Mouse (Mus musculus) heart, embryonic 14.5 days (tissue): ENCODE measurements around the gene Asic2. TPM values are rescaled to one million over a fixed set of nuclear protein-coding genes. Genes with fewer than 3 reads are reported as not detected.

Experiments
- ATAC-seq: fragments of 200-750 bp; cut with Nextera tagmentation; 2 replicates; pipeline ENCODE4 v1.8.0; 2017; ENCODE audit warnings: low read depth, moderate TSS enrichment; ENCODE audit not compliant: insufficient number of reproducible peaks, insufficient read depth, low FRiP score
- H3K27ac ChIP-seq, 2 experiments: fragments of 200-500 bp in 1 of 2; fragments of 300-500 bp in 1 of 2; sonication (generic) in 1 of 2; replicated peaks in 1 of 2; 2 replicates each; pipeline ENCODE4 v1.5.1; 2012 to 2014; ENCODE audit warnings: low read depth in 2 of 2, low read length in 2 of 2, control low read depth in 1 of 2, mild to moderate bottlenecking in 1 of 2, mixed read lengths in 1 of 2; ENCODE audit not compliant: control insufficient read depth in 1 of 2, insufficient read depth in 1 of 2
- H3K27me3 ChIP-seq: fragments of 300-500 bp; sonication (generic); 2 replicates; pipeline ENCODE4 v1.6.1; 2014; ENCODE audit warnings: mild to moderate bottlenecking, low read length, control low read depth; ENCODE audit not compliant: control insufficient read depth, insufficient read depth
- H3K36me3 ChIP-seq: fragments of 300-500 bp; sonication (generic); 2 replicates; pipeline ENCODE4 v1.6.1; 2014; ENCODE audit warnings: mild to moderate bottlenecking, control low read depth, low read length, mixed read lengths; ENCODE audit not compliant: control insufficient read depth, insufficient read depth
- H3K4me1 ChIP-seq, 2 experiments: fragments of 200-500 bp in 1 of 2; fragments of 300-500 bp in 1 of 2; sonication (generic) in 1 of 2; 2 replicates each; pipeline ENCODE4 v1.6.1; 2012 to 2014; ENCODE audit warnings: low read length in 2 of 2, control low read depth in 1 of 2, mixed read lengths in 1 of 2; ENCODE audit not compliant: control insufficient read depth in 2 of 2, insufficient read depth in 2 of 2
- H3K4me2 ChIP-seq: fragments of 300-500 bp; sonication (generic); 2 replicates; pipeline ENCODE4 v1.6.1; 2014; ENCODE audit warnings: mild to moderate bottlenecking, low read length
- H3K4me3 ChIP-seq, 2 experiments: fragments of 200-500 bp in 1 of 2; fragments of 300-500 bp in 1 of 2; sonication (generic) in 1 of 2; 2 replicates each; pipeline ENCODE4 v1.5.1; 2012 to 2014; ENCODE audit warnings: low read length in 2 of 2, mild to moderate bottlenecking in 2 of 2, control low read depth in 1 of 2, low read depth in 1 of 2, moderate library complexity in 1 of 2; ENCODE audit not compliant: control insufficient read depth in 1 of 2, insufficient read depth in 1 of 2
- H3K9ac ChIP-seq: fragments of 300-500 bp; sonication (generic); 2 replicates; pipeline ENCODE4 v1.6.1; 2014; ENCODE audit warnings: mild to moderate bottlenecking, low read length
- H3K9me3 ChIP-seq: fragments of 300-500 bp; sonication (generic); 2 replicates; pipeline ENCODE4 v1.6.1; 2016; ENCODE audit warnings: low read length, control low read depth; ENCODE audit not compliant: control insufficient read depth
- WGBS: fragments of 180-500 bp; shearing (Covaris S2); extraction: QIAGEN DNeasy Blood & Tissue Kit; methylation state at CpG from one replicate; pipeline ENCODE4 v1.1.7; 2014; 5-methylcytosine and 5-hydroxymethylcytosine counted together
- polyA plus RNA-seq: library from polyadenylated mRNA; unstranded; fragments of >200 nt; fragmentation: Nextera tagmentation; extraction: Ambion mirVana; gene quantifications from 2 replicates; pipeline ENCODE4 v1.2.1, GENCODE M21; 2014

Gene Asic2
- polyA plus RNA-seq, 1 experiment from 2014 or later, result not detected

GRCm38 (mm10) chr11:81597601-81598000 lies 370.7 kb downstream of the Asic2 start:
- H3K4me2 ChIP-seq, result no peak overlapping the region
- no peak for ATAC-seq
- 86% methylated on average over 5 of the region's 5 CpGs for WGBS
- H3K4me1 ChIP-seq, result peaks cover 9 to 12% of the 10 kb centered on the region in 2 experiments; a peak in 3 of 4 replicates
- no peaks in the 10 kb centered on the region for H3K36me3 ChIP-seq
- H3K9ac ChIP-seq, result no peak overlapping the region
- no peaks in the 10 kb centered on the region for H3K9me3 ChIP-seq
- no peak overlapping the region for H3K27ac ChIP-seq
- no peak overlapping the region for H3K4me3 ChIP-seq
- 0 out of 2 replicates have a peak, but pooled peaks cover 1% of the 10 kb centered on the region for H3K27me3 ChIP-seq

DNA sequence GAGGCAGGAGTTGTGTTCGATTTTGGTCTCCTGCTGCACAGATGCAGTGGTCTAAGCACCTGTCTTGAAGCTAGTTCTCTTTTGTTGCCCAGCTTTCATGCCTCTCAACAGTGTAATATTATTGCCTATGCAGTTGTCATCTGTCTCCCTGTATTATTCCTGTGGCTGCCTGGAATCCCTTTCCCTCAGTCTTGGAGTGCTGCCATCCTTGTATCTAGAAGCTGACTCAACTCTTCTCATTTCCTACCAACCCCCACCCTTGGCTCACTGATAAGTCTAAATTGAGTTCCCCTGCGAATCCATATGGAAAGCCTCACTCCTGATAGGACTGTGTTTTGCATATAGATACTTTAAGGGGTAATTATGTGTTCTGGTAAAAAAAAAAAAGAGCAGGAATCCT lies 373.0 kb downstream of the Asic2 start:
- Histone ChIP-seq H3K4me2 (no peak overlapping the region), H3K4me3 (no peak overlapping the region), H3K27me3 (0 out of 2 replicates have a peak, but pooled peaks cover 3% of the 10 kb centered on the region), H3K9me3 (no peaks in the 10 kb centered on the region), H3K9ac (no peak overlapping the region), H3K4me1 (peaks cover 9 to 12% of the 10 kb centered on the region in 2 experiments; a peak in 3 of 4 replicates), H3K36me3 (no peaks in the 10 kb centered on the region), H3K27ac (no peak overlapping the region)
- WGBS, result 38% methylated on average over 2 of the region's 2 CpGs
- no peak for ATAC-seq

- WGBS, result 80% methylated on average over 5 of the region's 5 CpGs
- Histone ChIP-seq H3K9ac (no peak overlapping the region), H3K4me2 (no peak overlapping the region), H3K36me3 (no peaks in the 10 kb centered on the region), H3K27me3 (0 out of 2 replicates have a peak, but pooled peaks cover 3% of the 10 kb centered on the region), H3K9me3 (no peaks in the 10 kb centered on the region), H3K4me1 (peaks cover 13 to 20% of the 10 kb centered on the region in 2 experiments; a peak in 3 of 4 replicates), H3K27ac (no peak overlapping the region), H3K4me3 (no peak overlapping the region)
- no peak for ATAC-seq
These were observed 375.5 kb downstream of the Asic2 start for GRCm38 (mm10) chr11:81592776-81593175.

DNA sequence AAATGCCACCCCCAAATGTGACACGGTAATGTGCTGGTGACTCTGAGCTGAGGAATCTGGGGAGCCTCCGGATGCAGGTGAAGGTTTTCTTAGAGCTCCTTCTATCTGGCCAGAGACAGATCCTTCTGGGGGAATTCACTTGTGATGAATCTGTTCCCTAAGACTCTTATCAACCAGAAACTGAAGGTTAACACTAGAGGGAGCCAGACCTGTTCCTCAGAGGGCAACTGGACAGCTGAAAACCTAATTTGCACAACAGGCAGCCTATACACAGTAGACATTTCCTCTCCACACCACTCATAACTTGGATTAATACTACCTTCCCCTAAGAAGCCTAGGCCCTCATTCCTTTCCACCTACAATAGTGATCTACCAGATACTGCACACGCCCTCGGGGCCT lies 377.3 kb downstream of the Asic2 start:
- 74% methylated on average over 4 of the region's 4 CpGs for WGBS
- Histone ChIP-seq H3K27me3 (0 out of 2 replicates have a peak, but pooled peaks cover 3% of the 10 kb centered on the region), H3K36me3 (no peaks in the 10 kb centered on the region), H3K27ac (no peak overlapping the region), H3K9me3 (no peaks in the 10 kb centered on the region), H3K9ac (no peak overlapping the region), H3K4me3 (no peak overlapping the region), H3K4me2 (no peak overlapping the region), H3K4me1 (peaks cover 12 to 20% of the 10 kb centered on the region in 2 experiments; a peak in 3 of 4 replicates)
- no peak for ATAC-seq

DNA sequence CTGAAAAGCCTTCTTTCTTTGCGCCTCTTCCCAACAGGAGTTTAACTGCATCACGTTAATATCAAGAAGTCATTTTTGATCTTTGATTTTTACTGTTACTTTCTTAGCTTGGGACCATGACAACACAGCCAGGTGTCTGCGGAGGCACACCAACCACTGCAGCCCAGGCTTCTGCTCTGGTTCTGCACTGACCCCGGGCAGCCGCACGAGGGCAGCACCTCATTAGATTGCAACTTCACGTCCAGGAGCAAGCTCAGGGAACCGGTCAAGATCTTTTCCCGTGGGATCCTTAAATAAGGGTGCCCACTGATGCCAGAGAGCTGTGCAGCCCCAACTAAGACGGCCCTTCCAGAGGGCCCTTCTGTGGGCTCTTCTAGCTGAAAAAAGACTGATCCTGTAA lies 379.6 kb downstream of the Asic2 start:
- peaks cover 4 to 9% of the 10 kb centered on the region in 2 experiments; a peak in 3 of 4 replicates for H3K4me1 ChIP-seq
- H3K27ac ChIP-seq, result no peak overlapping the region
- 10% methylated on average over 10 of the region's 10 CpGs for WGBS
- 0 out of 2 replicates have a peak, but pooled peaks cover 3% of the 10 kb centered on the region for H3K27me3 ChIP-seq
- H3K4me2 ChIP-seq, result peak overlapping the region; percentile 31
- no peak overlapping the region for H3K9ac ChIP-seq
- no peak overlapping the region for H3K4me3 ChIP-seq
- H3K36me3 ChIP-seq, result no peaks in the 10 kb centered on the region
- H3K9me3 ChIP-seq, result no peaks in the 10 kb centered on the region
- no peak for ATAC-seq

- Histone ChIP-seq H3K4me2 (peak overlapping the region; percentile 31), H3K27me3 (0 out of 2 replicates have a peak, but pooled peaks cover 3% of the 10 kb centered on the region), H3K9ac (no peak overlapping the region), H3K4me1 (peaks cover 4 to 9% of the 10 kb centered on the region in 2 experiments; a peak in 3 of 4 replicates), H3K27ac (no peak overlapping the region), H3K4me3 (no peak overlapping the region), H3K9me3 (no peaks in the 10 kb centered on the region), H3K36me3 (no peaks in the 10 kb centered on the region)
- peak; percentile 56; the same call in 1 of the 2 replicates for ATAC-seq
- 42% methylated on average over 17 of the region's 17 CpGs for WGBS
These were observed 380.3 kb downstream of the Asic2 start for GRCm38 (mm10) chr11:81587942-81588341.

- Histone ChIP-seq H3K4me1 (peaks cover 4 to 9% of the 10 kb centered on the region in 2 experiments; a peak in 3 of 4 replicates), H3K9ac (no peak overlapping the region), H3K36me3 (no peaks in the 10 kb centered on the region), H3K4me2 (no peak overlapping the region), H3K9me3 (no peaks in the 10 kb centered on the region), H3K27me3 (no peaks in the 10 kb centered on the region), H3K4me3 (no peak overlapping the region), H3K27ac (no peak overlapping the region)
- 77% methylated on average over 9 of the region's 9 CpGs for WGBS
- ATAC-seq, result no peak
These were observed 381.1 kb downstream of the Asic2 start for GRCm38 (mm10) chr11:81587114-81587513.

- H3K4me1 ChIP-seq, result peaks cover 4 to 9% of the 10 kb centered on the region in 2 experiments; a peak in 3 of 4 replicates
- WGBS, result 91% methylated on average over 9 of the region's 9 CpGs
- no peaks in the 10 kb centered on the region for H3K9me3 ChIP-seq
- ATAC-seq, result no peak
- no peak overlapping the region for H3K4me2 ChIP-seq
- no peaks in the 10 kb centered on the region for H3K36me3 ChIP-seq
- H3K9ac ChIP-seq, result no peak overlapping the region
- no peak overlapping the region for H3K4me3 ChIP-seq
- no peak overlapping the region for H3K27ac ChIP-seq
- H3K27me3 ChIP-seq, result no peaks in the 10 kb centered on the region
These were observed 383.8 kb downstream of the Asic2 start for GRCm38 (mm10) chr11:81584506-81584905.
